Mouse (Mus musculus): Measurements from ENCODE around the gene Dnajc30. TPM values are rescaled to one million over a fixed set of nuclear protein-coding genes. Genes with fewer than 3 reads are reported as not detected.
A peak's percentile ranks its signal among the peaks of the same experiment; 100 is the strongest.

Gene Dnajc30
- total RNA-seq (2021), result 10 to 100 TPM; 39.1 to 43.1 TPM
- long read RNA-seq, experiment 1, transcript Dnajc30-201 (1 exons, 1,661 nt), result major isoform, 36 of 38 reads
- long read RNA-seq, experiment 1, partial matches to known transcripts, result 0 of 38 reads
- long read RNA-seq, experiment 1, other reads (novel, unspliced or antisense), result 2 of 38 reads
- long read RNA-seq, experiment 2, transcript Dnajc30-201 (1 exons, 1,661 nt), result major isoform, 47 of 52 reads
- long read RNA-seq, experiment 2, partial matches to known transcripts, result 0 of 52 reads
- long read RNA-seq, experiment 2, other reads (novel, unspliced or antisense), result 5 of 52 reads

- no peak for TF ChIP-seq CTCF (conservative IDR thresholded peaks at IDR 0.05)
- Histone ChIP-seq H3K4me3 (peak within 1 kb of the TSS; percentile 99), H3K27ac (peak within 1 kb of the TSS; percentile 88)
- DNase-seq (ENCODE audit: low spot score in 2 of 2), result peak; percentile 97 to 99
Measured at GRCm38 (mm10) chr5:135063629-135064381, at the start of gene Dnajc30. Dnajc30 (plus strand) TSS chr5:135064202.

DNA sequence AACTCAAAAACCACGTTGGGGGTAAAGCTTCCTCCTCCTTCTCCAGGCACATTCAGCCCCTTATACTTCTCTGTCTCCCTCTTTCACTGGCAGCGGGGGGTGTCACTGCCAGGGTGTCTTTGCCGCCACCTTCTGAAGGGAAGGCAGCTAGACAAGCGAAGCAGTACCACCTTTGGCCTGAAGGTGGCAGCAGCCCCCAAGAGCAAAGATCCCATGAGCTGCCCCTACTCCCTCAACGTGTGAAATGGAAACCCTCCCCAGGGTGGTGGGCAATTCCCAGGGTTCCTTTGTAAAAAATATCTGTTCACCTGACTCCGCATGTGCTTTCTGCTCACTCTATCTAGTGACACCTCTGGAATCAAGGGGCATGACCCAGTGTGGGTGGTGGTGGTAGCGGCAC, 48.5 kb upstream of the Dnajc30 start:
- H3K27ac ChIP-seq, result no peak overlapping the region
- no peak overlapping the region for H3K4me3 ChIP-seq
- DNase-seq (ENCODE audit: low spot score in 2 of 2), result peak; percentile 90
- peak; percentile 99 for TF ChIP-seq CTCF (conservative IDR thresholded peaks at IDR 0.05)

DNA sequence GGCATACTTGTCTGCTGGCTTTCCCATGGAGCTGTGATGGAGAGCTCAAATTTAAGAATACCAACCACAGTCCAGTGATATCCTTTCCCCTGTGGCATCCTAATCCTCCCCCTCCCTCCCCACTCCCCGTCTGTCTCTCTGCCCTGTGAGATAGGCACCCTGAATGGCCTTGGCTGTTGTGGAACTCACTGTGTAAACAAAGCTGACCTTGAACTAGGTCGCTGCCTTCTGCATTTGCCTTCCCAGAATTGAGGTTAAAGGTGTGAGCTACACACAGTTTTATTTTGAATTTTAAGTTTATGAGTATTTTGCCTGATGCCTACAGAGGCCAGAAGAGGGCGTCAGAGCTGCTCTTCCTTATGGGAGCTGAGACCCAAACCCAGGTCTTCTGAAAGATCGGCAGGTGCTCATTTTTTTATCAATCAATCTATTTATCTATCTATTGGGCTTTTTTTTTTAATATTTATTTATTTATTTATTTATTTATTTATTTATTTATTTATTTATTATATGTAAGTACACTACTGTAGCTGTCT, 47.7 kb upstream of the Dnajc30 start:
- H3K4me3 ChIP-seq, result no peak overlapping the region
- peak; percentile 65 for TF ChIP-seq CTCF (conservative IDR thresholded peaks at IDR 0.05)
- no peak overlapping the region for H3K27ac ChIP-seq
- no peak for DNase-seq (ENCODE audit: low spot score in 2 of 2)

GRCm38 (mm10) chr5:135021814-135022213, 42.2 kb upstream of the Dnajc30 start:
- no peak overlapping the region for H3K4me3 ChIP-seq
- no peak for DNase-seq (ENCODE audit: low spot score in 2 of 2)

DNA sequence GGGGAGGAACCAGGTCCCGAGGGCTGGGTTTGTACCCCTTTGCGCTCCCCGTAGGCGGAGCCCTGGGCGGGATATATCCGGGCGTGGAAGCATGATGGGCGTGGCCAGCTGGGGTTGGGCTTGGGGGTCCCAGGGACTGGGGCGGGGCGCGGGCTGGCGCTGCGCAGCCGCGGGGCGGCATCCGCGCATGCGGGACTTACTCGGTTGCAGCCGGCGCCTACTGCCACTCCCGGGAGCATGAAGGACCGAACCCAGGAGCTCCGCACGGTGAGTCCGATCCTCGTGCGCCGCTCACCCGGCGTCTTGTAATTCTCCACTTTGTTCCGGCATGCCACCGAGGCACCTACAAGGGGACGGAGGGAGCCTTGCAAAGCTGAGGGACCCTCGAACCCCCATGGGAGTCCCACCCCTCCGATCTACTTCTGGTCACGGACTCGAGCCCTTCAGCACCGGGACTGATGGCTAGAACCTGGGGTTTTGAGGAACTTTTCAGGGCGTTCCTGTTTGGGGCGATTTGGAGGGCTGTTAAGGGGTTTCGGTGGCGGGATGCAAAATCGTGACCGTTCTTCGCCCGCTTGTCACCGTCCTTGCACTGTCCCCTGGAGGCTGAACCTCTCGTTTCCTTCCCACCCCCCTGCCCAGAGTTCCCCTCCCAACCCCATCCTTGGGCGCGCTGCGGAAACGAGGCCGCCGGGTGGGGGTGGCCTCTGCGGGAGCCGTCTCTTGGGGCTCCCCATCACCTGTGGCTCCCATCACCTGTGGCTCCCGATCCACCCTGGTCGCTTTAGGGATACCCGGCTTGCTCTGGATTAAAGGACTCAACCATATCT, 40.4 kb upstream of the Dnajc30 start, which contains the start of gene Stx1a:
Gene Stx1a (plus strand): TSS at position 139 of the 830 bp plus-strand sequence.
- TF ChIP-seq CTCF (conservative IDR thresholded peaks at IDR 0.05), result no peak
- Histone ChIP-seq H3K27ac (peak within 1 kb of the TSS; percentile 83), H3K4me3 (peak within 1 kb of the TSS; percentile 98)
- DNase-seq (ENCODE audit: low spot score in 2 of 2), result peak; percentile 87 to 91

More at GRCm38 (mm10) chr5:135021814-135022213, 42.2 kb upstream of the Dnajc30 start:
- no peak overlapping the region for H3K27ac ChIP-seq
- no peak for TF ChIP-seq CTCF (conservative IDR thresholded peaks at IDR 0.05)

- Histone ChIP-seq H3K4me3 (no peak overlapping the region; the same call in 1 of the 2 replicates), H3K27ac (no peak overlapping the region)
- DNase-seq (ENCODE audit: low spot score in 2 of 2), result no peak
- TF ChIP-seq CTCF (conservative IDR thresholded peaks at IDR 0.05), result no peak
Measured at GRCm38 (mm10) chr5:135024665-135025224, 39.3 kb upstream of the Dnajc30 start.

DNA sequence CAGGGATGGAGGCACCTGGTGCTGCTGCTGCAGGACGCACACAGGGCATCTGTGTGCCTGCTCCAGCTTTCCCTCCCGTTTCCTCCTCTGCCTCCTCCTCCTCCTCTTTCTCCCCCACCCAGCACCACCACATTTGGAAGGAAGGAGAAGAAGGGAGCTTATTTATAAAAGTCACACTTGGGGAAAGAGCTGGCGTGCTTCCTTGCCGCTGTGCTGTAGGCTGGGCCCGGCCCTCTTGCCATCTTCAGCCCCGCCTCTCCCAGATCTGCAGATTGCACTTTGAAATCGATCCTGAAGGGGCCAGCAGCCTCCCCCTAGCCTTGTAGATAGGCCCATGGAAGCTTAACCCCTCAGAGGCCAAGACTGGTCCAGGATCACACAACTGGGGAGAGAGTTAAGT, 38.1 kb upstream of the Dnajc30 start:
- Histone ChIP-seq H3K4me3 (no peak overlapping the region), H3K27ac (no peak overlapping the region; the same call in 1 of the 2 replicates)
- TF ChIP-seq CTCF (conservative IDR thresholded peaks at IDR 0.05), result peak; percentile 37
- DNase-seq (ENCODE audit: low spot score in 2 of 2), result no peak

DNA sequence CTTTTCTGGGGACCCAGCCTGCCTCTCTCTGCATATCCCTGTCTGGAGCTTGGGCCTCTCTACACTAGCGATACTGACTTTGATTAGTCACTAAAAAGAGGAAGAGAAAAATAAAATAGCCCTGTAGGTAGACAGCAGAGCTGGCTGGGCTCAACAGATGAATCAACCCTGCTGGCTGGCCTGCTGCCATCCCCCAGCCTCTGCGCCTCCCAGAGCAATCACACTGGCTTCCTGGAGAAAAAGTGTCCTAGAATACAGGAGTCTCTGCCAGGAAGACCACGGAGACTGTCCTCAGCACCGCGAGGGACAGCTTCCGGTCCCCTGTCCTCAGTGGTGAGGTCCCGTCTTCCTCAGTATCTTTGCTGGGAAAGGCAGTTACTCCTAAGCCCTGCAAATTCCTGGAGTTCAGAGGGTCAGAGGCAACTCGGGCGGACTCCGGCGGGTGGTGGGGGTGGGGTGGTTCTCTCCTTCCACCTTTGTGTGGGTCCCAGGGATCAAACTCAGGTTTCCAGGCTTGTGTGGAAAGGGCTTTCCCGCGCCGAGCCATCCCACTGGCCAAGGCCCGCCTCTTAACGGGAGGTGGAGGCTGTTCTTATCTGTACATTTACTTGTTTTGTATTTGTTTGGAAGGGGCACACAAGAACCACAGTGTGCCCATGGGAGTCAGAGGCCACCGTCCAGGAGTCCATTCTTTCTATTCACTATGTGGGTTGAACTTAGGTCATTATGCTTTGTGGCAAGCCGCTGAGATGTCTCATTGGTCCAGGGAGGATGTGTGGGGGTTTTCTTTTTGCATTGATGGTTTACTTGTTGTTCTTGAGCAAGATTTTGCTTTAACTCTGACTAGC, 34.8 kb upstream of the Dnajc30 start:
- peak; percentile 55 to 67 for DNase-seq (ENCODE audit: low spot score in 2 of 2)
- Histone ChIP-seq H3K27ac (peak overlapping the region; percentile 48; the same call in 1 of the 2 replicates), H3K4me3 (peak overlapping the region; percentile 3; the same call in 1 of the 2 replicates)
- no peak for TF ChIP-seq CTCF (conservative IDR thresholded peaks at IDR 0.05)

DNA sequence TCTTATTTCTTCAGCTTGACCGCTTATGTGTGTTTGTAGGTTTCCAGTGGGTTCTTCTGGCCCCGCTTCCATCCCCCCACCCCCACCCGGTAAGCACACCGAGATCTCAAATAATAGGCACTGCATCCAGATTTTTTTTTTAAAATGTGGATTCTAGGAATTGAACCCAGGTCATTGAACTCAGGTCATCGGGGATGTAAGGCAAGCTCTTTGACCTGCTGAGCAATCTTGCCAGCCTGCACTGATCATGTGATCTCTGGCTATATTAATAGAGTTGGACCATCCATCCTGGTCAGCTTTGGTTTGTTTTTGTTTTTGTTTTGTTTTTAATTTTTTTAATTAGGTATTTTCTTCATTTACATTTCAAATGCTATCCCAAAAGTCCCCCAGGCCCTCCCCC, 31.4 kb upstream of the Dnajc30 start:
- TF ChIP-seq CTCF (conservative IDR thresholded peaks at IDR 0.05), result no peak
- no peak for DNase-seq (ENCODE audit: low spot score in 2 of 2)
- Histone ChIP-seq H3K27ac (no peak overlapping the region), H3K4me3 (no peak overlapping the region)

GRCm38 (mm10) chr5:135034593-135034992, 29.4 kb upstream of the Dnajc30 start:
- peak; percentile 67 for TF ChIP-seq CTCF (conservative IDR thresholded peaks at IDR 0.05)
- Histone ChIP-seq H3K4me3 (no peak overlapping the region), H3K27ac (no peak overlapping the region)
- DNase-seq (ENCODE audit: low spot score in 2 of 2), result no peak

DNA sequence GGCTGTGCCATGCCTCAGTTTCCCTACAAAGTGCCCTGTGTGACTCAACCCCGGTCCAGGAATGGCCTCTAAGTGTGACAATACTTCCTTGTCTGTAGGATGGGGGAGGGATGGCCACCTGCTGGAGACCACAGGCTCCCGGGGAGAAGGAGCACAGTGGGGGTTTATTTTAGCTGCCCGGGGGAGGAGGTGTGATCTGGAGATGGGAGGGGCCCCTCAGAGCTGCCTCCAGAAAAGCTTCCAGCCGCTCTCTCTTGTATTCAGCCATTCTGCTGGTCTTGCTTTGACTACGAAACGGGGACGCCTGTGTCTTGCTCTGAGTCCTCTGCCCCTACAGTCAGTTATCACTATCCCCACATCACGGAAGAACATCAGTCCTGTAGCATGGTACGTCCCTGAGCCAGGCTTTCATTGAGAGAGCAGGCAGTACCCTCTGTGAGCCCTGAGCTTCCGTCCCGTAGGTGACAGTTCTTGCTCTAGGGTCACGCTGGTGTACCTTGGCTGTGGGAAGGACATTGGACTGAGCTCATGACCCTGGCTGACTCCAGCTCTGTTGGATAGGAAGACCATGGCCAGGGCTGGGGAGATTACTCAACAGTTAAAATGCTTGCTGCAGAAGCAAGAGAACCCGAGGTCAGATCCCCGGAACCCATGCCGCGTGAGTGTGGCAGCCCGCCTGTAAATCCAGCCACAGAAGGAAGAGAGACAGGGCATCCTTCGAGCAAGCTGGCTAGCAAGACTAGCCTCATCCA, 28.2 kb upstream of the Dnajc30 start:
- no peak for DNase-seq (ENCODE audit: low spot score in 2 of 2)
- no peak for TF ChIP-seq CTCF (conservative IDR thresholded peaks at IDR 0.05)

More for the DNA sequence above, 28.2 kb upstream of the Dnajc30 start:
- peak overlapping the region; percentile 59 for H3K27ac ChIP-seq
- no peak overlapping the region for H3K4me3 ChIP-seq

Data from layer of hippocampus, adult 2 months (tissue).